11 mouse cellular contexts compared by ENCODE assay signal in genomic region chr2:172862424-172862823, GRCm38 (mm10).
A peak's percentile ranks its signal among the peaks of the same experiment; 100 is the strongest.
DNase-seq lines count a peak whose midpoint lies in the region; ATAC-seq and TF ChIP-seq lines count a peak whose summit lies in the region.
"Had no signal": no experiment of that assay in that cellular context is flagged by ENCODE, and none has a peak within 500 bp of the region (broad histone marks: within the 10 kb centered on the region; RNA-seq: fewer than 3 reads in every experiment).

No protein-coding gene starts in this region.

- no peak overlapping the region for H3K4me3 ChIP-seq in gastrocnemius, adult 2 months
- no peak overlapping the region for H3K4me3 ChIP-seq in layer of hippocampus, adult 2 months
- H3K4me3 ChIP-seq in heart, embryonic 14.5 days (ENCODE audit: control insufficient read depth in 1 of 2, insufficient read depth in 1 of 2, low read depth in 1 of 2, low read length in 2 of 2): peak overlapping the region; percentile 2 to 18
- H3K4me3 ChIP-seq: liver, embryonic 15.5 days had no signal

- TF ChIP-seq CTCF in gastrocnemius, adult 2 months (IDR thresholded peaks at IDR 0.05): no peak
- no peak for TF ChIP-seq CTCF in layer of hippocampus, adult 2 months (conservative IDR thresholded peaks at IDR 0.05)

- peak overlapping the region; percentile 47; the same call in 1 of the 2 replicates for H3K9ac ChIP-seq in heart, embryonic 14.5 days (ENCODE audit: low read length)
- H3K9ac ChIP-seq: embryonic facial prominence, embryonic 12.5 days; liver, embryonic 15.5 days had no signal

- 0 out of 2 replicates have a peak overlapping the region, but pooled peaks have one; percentile 8 for H3K27ac ChIP-seq in gastrocnemius, adult 2 months
- peak overlapping the region; percentile 86 for H3K27ac ChIP-seq in layer of hippocampus, adult 2 months
- peak overlapping the region; percentile 91 to 93 for H3K27ac ChIP-seq in heart, embryonic 14.5 days (replicated peaks in 1 of 2; ENCODE audit: control insufficient read depth in 1 of 2, insufficient read depth in 1 of 2, low read depth in 2 of 2, low read length in 2 of 2)
- H3K27ac ChIP-seq: embryonic facial prominence, embryonic 12.5 days; liver, embryonic 15.5 days had no signal

- no peaks in the 10 kb centered on the region for H3K36me3 ChIP-seq in heart, embryonic 14.5 days (ENCODE audit: control insufficient read depth, insufficient read depth, low read length)
- H3K36me3 ChIP-seq: liver, embryonic 15.5 days had no signal

- H3K9me3 ChIP-seq in heart, embryonic 14.5 days (ENCODE audit: control insufficient read depth, low read length): peaks cover 3% of the 10 kb centered on the region; the same call in 1 of the 2 replicates
- H3K9me3 ChIP-seq: liver, embryonic 15.5 days had no signal

- WGBS in heart, embryonic 14.5 days: 16% methylated on average over 17 of the region's 19 CpGs

- no peak for ATAC-seq in heart, embryonic 14.5 days (ENCODE audit: insufficient number of reproducible peaks, insufficient read depth, low FRiP score, low read depth)

- DNase-seq in gastrocnemius, adult 2 months: no peak
- no peak for DNase-seq in gastrocnemius, adult 18-20 months (ENCODE audit: low spot score)
- DNase-seq in layer of hippocampus, adult 2 months (ENCODE audit: low spot score in 2 of 2): no peak
- no peak for DNase-seq in layer of hippocampus, adult 9-10 months (ENCODE audit: low spot score)
- DNase-seq in lung, postnatal 25 days (ENCODE audit: low spot score): peak; percentile 16
- no peak for DNase-seq in retina, postnatal 1 day
- DNase-seq in left cerebral cortex, postnatal 14 days (ENCODE audit: low spot score in 2 of 2): no peak
- DNase-seq: cerebellum, adult 8-10 months had no signal

- no peaks in the 10 kb centered on the region for H3K27me3 ChIP-seq in heart, embryonic 14.5 days (ENCODE audit: control insufficient read depth, insufficient read depth, low read length)
- H3K27me3 ChIP-seq: embryonic facial prominence, embryonic 12.5 days had no signal

- intact Hi-C loops in gastrocnemius, adult 2 months (cut with DNase I): no loop called here
- intact Hi-C loops in left cerebral cortex, postnatal 14 days (cut with DNase I): no loop called here

- H3K4me1 ChIP-seq in heart, embryonic 14.5 days (ENCODE audit: control insufficient read depth in 2 of 2, insufficient read depth in 2 of 2, low read length in 2 of 2): peaks cover 68 to 71% of the 10 kb centered on the region in 2 experiments
- H3K4me1 ChIP-seq: liver, embryonic 15.5 days had no signal

- H3K4me2 ChIP-seq in heart, embryonic 14.5 days (ENCODE audit: low read length): peak overlapping the region; percentile 56
- H3K4me2 ChIP-seq: liver, embryonic 15.5 days had no signal

Comparison
In these comparisons a context has a peak if more than half of its experiments do, and no peak if none do; other contexts are left out.
1. H3K27ac ChIP-seq: peak in every context shown above with its lines; median percentile 92 in heart, embryonic 14.5 days; 86 in layer of hippocampus, adult 2 months; 8 in gastrocnemius, adult 2 months.
2. H3K4me3 ChIP-seq: peak in heart, embryonic 14.5 days (2 of 2); none in gastrocnemius, adult 2 months (single experiment) and layer of hippocampus, adult 2 months (single experiment).